Mouse (Mus musculus) kidney, adult 2 months (tissue): ENCODE measurements around the gene Rbbp9. TPM values are rescaled to one million over a fixed set of nuclear protein-coding genes. Genes with fewer than 3 reads are reported as not detected.

Source experiments
- DNase-seq: peaks from one replicate; pipeline ENCODE4 v3.0.0; 2021
- H3K27ac ChIP-seq: fragments of 200-500 bp; 2 replicates; pipeline ENCODE4 v1.5.1; 2012; ENCODE audit warnings: low read depth, low read length, control low read depth, inconsistent platforms; ENCODE audit not compliant: insufficient read depth
- H3K27me3 ChIP-seq: fragments of 200-500 bp; replicated peaks from 2 replicates; pipeline ENCODE4 v1.6.1; 2012; ENCODE audit warnings: mild to moderate bottlenecking, moderate library complexity, low read length, inconsistent platforms; ENCODE audit not compliant: control insufficient read depth, insufficient read depth
- H3K36me3 ChIP-seq: fragments of 200-500 bp; 2 replicates; pipeline ENCODE4 v1.6.1; 2012; ENCODE audit warnings: mild to moderate bottlenecking, moderate library complexity, low read length, inconsistent platforms; ENCODE audit not compliant: control insufficient read depth, insufficient read depth
- H3K4me1 ChIP-seq: fragments of 200-500 bp; 2 replicates; pipeline ENCODE4 v1.6.1; 2011; ENCODE audit warnings: low read length; ENCODE audit not compliant: control insufficient read depth, insufficient read depth
- H3K4me3 ChIP-seq: fragments of 200-500 bp; 2 replicates; pipeline ENCODE4 v1.5.1; 2011; ENCODE audit warnings: mild to moderate bottlenecking, low read depth, low read length, control low read depth; ENCODE audit not compliant: insufficient read depth
- CTCF ChIP-seq: fragments of 200-500 bp; conservative IDR thresholded peaks from 2 replicates; pipeline ENCODE4 v1.5.1; 2011; ENCODE audit warnings: low read depth, mild to moderate bottlenecking, control low read depth, low read length, moderate library complexity, mixed read lengths; ENCODE audit not compliant: insufficient read depth, insufficient read length
- POLR2A ChIP-seq: fragments of 200-500 bp; IDR thresholded peaks from one replicate; pipeline ENCODE4 v1.6.1; 2011; ENCODE audit warnings: low read depth, low read length, control low read depth
- WGBS: fragments of 180-500 bp; shearing (Covaris S2); methylation state at CpG from one replicate; pipeline ENCODE4 v1.1.7; 2018; 5-methylcytosine and 5-hydroxymethylcytosine counted together
- polyA plus RNA-seq: library from polyadenylated mRNA; depleted of rRNA; stranded (reverse); fragments of >200 nt; gene quantifications from 2 replicates; pipeline ENCODE4 v1.2.3, GENCODE M21; 2012; rRNA removed

Gene Rbbp9
- polyA plus RNA-seq, 1 experiment = 31.7 TPM

DNA sequence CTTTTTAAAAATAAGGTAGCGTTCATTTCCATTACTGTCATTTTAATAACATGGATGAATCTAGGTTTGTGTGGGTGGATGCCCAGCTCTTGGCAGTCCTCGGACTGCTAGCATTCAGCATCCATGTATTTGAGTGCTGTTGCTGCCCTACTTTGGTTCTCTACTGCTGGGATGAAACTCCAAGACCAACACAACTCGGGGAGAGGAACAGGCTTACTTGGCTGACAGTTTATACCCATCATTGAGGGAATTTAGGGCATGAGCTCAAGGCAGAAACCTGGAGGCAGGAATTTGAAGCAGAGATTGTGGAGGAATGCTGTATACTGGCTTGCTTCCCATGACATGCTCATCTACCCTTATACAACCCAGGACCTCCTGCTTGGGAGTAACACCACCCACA lies 36.0 kb downstream of the Rbbp9 start:
- Histone ChIP-seq H3K36me3 (no peaks in the 10 kb centered on the region), H3K27ac (no peak overlapping the region), H3K27me3 (no peaks in the 10 kb centered on the region), H3K4me3 (no peak overlapping the region), H3K4me1 (no peaks in the 10 kb centered on the region)
- WGBS = 86% methylated on average over 3 of the region's 3 CpGs
- TF ChIP-seq POLR2A (no peak), CTCF (no peak)
- no peak for DNase-seq

DNA sequence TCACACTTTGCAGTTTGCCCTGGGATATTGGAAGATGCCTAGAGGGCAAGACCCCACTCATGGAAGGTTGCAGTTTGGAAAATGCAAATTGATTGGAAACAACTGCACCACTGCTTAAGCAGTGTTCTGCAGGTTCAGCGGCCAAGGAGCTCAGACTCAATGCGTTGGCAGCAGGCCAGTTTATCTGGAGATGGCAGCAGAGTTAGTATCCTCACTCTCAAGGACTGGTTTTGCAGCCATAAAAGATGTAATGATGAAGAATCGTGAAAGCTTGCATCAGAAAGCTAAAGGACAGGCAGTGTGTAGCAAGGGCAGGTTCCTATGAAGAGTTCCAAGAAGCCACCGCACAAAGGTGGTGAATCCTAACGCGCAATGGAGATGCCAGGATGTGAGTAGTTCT lies 48.5 kb downstream of the Rbbp9 start:
- Histone ChIP-seq H3K4me1 (no peaks in the 10 kb centered on the region), H3K27ac (no peak overlapping the region), H3K4me3 (no peak overlapping the region), H3K27me3 (no peaks in the 10 kb centered on the region), H3K36me3 (no peaks in the 10 kb centered on the region; the same call in 1 of the 2 replicates)
- TF ChIP-seq CTCF = no peak
- TF ChIP-seq POLR2A = no peak
- WGBS = 87% methylated on average over 6 of the region's 6 CpGs
- no peak for DNase-seq

Other genes with a start within 250 kb of the Rbbp9 start
- 2.1 and 3.0 TPM in 2 replicates for gene Ovol2, start 218.7 kb downstream of the Rbbp9 start, polyA plus RNA-seq
- 43.0 and 44.8 TPM in 2 replicates for gene Kat14, start 181.9 kb downstream of the Rbbp9 start, polyA plus RNA-seq
- not detected in 2 replicates for gene Pet117, start 181.9 kb downstream of the Rbbp9 start, polyA plus RNA-seq
- 1.6 TPM in 2 replicates for gene Dzank1, start 23.5 kb downstream of the Rbbp9 start, polyA plus RNA-seq
- gene Polr3f, start 23.2 kb downstream of the Rbbp9 start, polyA plus RNA-seq = 7.5 and 8.3 TPM in 2 replicates
- gene Sec23b, start 5.4 kb upstream of the Rbbp9 start, polyA plus RNA-seq = 70.4 and 77.3 TPM in 2 replicates
- gene Smim26, start 43.2 kb upstream of the Rbbp9 start, polyA plus RNA-seq = 16.3 and 24.7 TPM in 2 replicates
- 19.3 and 25.5 TPM in 2 replicates for gene Dtd1, start 49.0 kb upstream of the Rbbp9 start, polyA plus RNA-seq